Mouse (Mus musculus): Measurements from ENCODE around the gene Asap3. TPM values are rescaled to one million over a fixed set of nuclear protein-coding genes. Genes with fewer than 3 reads are reported as not detected.
A peak's percentile ranks its signal among the peaks of the same experiment; 100 is the strongest.

Asap3 gene
- total RNA-seq, 2 experiments from 2014 or later, result 3.5 to 4.4 TPM

DNA sequence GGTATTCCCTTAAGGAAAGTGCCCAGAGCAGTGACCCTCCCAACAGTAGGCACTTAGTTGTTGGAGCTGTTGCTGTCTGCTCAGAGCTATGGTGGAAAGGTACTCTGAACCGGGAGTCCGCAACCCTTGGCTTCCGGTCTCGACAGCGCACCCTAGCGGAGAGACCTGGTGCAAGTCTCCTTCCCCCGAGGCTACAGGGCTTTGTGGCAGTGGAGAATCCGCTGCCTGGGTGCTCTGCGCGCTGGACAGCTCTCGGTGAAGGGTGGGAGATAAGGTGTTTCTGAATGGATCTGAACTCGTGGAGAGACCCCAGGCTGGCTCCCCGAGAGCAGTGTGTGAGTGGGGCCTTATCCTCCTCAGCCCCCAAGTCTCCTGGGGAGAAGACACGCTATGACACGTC is 26.2 kb upstream of the Asap3 start:
- peak; percentile 58 to 89 for DNase-seq (ENCODE audit: extremely low spot score in 1 of 2, low spot score in 2 of 2)
- intact Hi-C loops (cut with DNase I), result no loop called here

- DNase-seq (ENCODE audit: extremely low spot score in 1 of 2, low spot score in 2 of 2), result peak; percentile 68 to 91
- intact Hi-C loops (cut with DNase I), result no loop called here
Observed at GRCm38 (mm10) chr4:136180408-136181330, 25.5 kb upstream of the Asap3 start.

DNA sequence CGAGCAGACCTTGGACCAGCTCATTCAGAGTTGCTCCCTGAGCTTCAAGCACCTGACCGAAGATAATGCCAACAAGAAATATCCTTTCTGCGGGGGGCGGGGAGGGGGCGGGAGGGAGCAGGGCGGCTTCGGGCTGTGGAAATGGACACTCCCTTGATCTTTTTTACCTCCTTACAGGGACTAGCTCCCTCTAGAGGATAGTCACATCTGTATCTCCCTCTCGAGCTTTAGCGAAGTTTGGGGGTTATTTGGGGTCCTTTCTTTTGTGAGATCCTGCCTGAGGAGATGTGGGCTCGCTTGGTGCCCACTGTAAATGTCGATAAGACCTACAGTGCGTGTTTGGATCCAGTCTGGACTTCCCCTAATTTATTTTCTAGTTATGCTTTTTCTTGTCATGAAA is 24.8 kb upstream of the Asap3 start:
- intact Hi-C loops (cut with DNase I), result no loop called here
- no peak for DNase-seq (ENCODE audit: extremely low spot score in 1 of 2, low spot score in 2 of 2)

DNA sequence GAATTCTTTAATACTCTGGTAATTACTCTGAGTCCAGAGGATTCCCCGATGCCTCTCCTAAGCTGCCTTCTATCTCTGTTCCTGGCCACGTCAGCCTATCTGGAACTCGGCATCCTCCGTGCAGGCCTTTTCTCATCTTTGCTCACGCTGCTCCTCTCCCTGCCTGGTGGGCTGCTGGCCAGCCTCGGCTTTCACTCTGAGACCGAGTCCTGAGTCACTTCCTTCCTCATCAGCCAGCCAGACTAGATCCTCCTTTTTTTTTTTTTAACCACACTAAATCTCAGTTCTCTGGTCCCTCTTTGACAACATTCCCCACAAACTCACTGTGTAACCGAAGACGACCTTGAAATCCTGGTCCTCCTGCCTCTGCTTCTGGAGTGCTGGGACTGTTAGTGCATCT is 20.8 kb upstream of the Asap3 start:
- DNase-seq (ENCODE audit: extremely low spot score in 1 of 2, low spot score in 2 of 2), result peak in 1 of 2 experiments; percentile 70
- intact Hi-C loops (cut with DNase I), result no loop called here

- intact Hi-C loops (cut with DNase I), result no loop called here
Observed at GRCm38 (mm10) chr4:136186315-136186714, 19.9 kb upstream of the Asap3 start.

GRCm38 (mm10) chr4:136186739-136187472 is 19.3 kb upstream of the Asap3 start:
- intact Hi-C loops (cut with DNase I), result no loop called here
- no peak for DNase-seq (ENCODE audit: extremely low spot score in 1 of 2, low spot score in 2 of 2)

More at GRCm38 (mm10) chr4:136186315-136186714, 19.9 kb upstream of the Asap3 start:
- no peak for DNase-seq (ENCODE audit: extremely low spot score in 1 of 2, low spot score in 2 of 2)

DNA sequence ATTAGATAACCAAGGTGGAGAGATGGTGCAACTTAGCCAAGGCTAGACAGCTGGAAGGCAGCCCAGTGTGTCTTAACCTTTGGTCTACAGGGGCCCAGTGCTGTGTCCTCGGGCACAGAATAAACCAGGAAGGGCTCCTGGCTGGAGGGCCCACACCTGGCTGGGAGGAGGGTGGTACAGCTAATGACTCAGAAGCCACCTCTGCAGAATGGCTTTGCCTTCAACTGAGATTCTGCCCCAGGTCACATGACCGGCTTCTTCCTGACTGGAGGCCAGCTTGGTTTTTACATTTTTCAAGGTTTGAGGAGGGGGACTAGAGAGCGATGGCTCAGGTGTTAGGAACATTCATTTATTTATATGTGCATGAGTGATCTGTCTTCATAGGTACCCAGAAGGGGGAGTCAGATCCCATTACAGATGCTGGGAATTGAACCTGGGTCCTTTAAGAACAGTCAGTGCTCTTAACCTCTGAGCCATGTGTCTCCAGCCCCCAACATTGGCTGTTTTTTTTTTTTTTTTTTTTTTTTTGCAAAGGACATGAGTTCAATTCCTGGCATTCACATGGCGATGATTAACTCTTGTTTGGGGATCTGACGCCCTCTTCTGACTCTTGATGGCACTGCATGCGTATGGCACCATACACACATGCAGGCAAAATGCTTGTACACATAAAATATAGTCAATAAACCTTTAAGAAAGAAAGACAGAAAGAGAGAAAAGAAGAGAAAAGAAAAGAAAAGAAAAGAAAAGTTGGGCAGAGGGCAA is 17.0 kb upstream of the Asap3 start:
- intact Hi-C loops (cut with DNase I), result no loop called here
- no peak for DNase-seq (ENCODE audit: extremely low spot score in 1 of 2, low spot score in 2 of 2)

DNA sequence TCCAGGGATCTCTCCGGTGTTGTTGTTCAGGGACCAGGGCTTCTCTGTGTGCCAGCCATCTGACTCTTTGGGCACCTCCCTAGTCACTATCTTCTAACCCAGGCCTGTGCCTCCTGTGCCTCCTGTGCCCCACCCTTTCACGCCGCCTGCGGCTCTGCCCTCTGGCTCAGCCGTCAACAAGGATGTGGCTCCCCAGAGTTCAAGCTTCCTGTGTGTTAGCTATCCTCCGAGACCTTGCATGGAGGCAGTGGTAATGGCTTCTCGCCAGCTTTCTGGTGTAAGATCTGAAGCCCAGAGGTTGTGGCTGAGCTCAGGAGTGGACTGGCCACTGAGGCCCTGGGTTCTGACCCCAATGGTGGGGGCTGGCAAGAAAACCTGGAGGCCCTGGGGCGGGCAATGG is 16.3 kb upstream of the Asap3 start:
- intact Hi-C loops (cut with DNase I), result no loop called here
- no peak for DNase-seq (ENCODE audit: extremely low spot score in 1 of 2, low spot score in 2 of 2)

DNA sequence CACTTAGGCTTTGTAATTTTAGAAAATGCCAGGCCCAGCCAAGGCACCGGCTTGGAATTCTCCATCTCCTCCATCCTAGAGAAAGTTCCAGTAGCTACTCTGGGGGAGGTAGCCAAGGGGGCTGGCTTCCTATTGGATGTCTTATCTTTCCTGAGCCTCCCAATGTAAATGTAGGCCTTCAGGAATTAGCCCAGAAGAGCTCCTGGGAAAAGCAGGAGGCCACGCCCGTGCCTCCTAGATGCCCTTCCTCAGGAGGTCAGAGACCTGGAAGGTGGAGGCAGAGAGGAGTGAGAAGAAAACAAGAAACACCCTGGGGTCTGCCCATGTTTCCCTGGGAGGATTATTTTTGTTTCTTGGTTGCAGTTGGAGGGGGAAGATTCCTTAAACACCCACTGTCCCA is 12.6 kb upstream of the Asap3 start:
- no peak for DNase-seq (ENCODE audit: extremely low spot score in 1 of 2, low spot score in 2 of 2)
- intact Hi-C loops (cut with DNase I), result no loop called here

DNA sequence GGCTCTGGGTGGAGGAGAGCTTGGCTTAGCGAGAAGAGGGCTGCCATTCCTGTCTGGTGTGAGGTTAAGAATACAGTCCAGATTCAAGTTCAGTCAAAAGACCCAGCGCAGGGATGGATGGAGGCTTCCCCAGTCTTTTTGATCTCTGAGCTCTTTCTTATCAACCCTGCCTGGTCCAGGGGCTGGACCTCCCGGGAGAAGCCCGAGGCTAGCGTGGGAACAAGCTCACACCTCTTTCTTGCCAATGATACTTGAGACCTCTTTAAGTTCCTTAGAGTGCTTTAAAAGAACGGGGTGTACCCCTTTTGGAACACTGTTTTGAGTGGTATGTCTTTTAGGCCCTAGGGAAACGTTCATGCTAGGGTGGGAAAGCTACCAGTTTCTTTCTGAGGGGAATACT is 11.1 kb upstream of the Asap3 start:
- DNase-seq (ENCODE audit: extremely low spot score in 1 of 2, low spot score in 2 of 2), result no peak
- intact Hi-C loops (cut with DNase I), result no loop called here

- no peak for DNase-seq (ENCODE audit: extremely low spot score in 1 of 2, low spot score in 2 of 2)
- intact Hi-C loops (cut with DNase I), result no loop called here
Observed at GRCm38 (mm10) chr4:136195629-136196028, 10.5 kb upstream of the Asap3 start.

DNA sequence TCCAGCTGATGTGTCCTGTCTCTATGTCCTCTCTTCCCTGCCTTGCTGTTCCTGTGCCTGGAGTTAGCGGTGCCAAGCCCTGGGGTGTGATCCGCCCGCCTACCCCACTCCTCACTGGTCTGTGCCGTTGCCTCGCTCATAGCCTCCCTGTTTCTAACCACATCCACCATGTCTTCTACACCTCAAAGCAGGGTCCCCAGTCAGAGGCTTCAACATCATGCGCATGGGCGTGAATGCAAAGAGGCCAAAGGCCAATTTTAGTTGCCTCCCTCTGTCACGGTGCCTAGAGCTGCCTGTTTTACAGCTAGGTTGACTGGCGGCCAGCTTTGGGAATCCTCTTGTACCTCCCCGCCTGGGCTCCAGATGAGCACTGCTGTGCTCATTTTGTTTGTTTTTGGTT is 10.0 kb upstream of the Asap3 start:
- no peak for DNase-seq (ENCODE audit: extremely low spot score in 1 of 2, low spot score in 2 of 2)
- intact Hi-C loops (cut with DNase I), result no loop called here

DNA sequence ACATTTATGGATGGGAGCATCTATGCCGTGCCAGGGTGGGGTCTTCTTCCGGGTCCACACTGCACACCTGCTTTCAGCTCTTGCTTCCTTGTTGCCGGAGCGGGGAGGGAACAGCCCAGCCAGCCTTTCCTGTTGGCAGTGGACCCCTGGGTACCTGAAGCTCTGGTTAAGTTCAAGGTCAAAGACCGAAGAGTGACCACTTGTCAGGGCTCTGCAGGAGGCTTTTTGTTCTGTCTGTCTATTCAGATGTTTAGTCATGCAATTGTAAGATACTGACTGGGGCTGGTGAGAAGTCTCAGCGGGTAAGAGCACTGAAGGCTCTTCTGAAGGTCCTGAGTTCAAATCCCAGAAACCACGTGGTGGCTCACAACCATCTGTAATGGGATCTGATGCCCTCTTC is 7.3 kb upstream of the Asap3 start:
- intact Hi-C loops (cut with DNase I), result no loop called here
- DNase-seq (ENCODE audit: extremely low spot score in 1 of 2, low spot score in 2 of 2), result no peak

DNA sequence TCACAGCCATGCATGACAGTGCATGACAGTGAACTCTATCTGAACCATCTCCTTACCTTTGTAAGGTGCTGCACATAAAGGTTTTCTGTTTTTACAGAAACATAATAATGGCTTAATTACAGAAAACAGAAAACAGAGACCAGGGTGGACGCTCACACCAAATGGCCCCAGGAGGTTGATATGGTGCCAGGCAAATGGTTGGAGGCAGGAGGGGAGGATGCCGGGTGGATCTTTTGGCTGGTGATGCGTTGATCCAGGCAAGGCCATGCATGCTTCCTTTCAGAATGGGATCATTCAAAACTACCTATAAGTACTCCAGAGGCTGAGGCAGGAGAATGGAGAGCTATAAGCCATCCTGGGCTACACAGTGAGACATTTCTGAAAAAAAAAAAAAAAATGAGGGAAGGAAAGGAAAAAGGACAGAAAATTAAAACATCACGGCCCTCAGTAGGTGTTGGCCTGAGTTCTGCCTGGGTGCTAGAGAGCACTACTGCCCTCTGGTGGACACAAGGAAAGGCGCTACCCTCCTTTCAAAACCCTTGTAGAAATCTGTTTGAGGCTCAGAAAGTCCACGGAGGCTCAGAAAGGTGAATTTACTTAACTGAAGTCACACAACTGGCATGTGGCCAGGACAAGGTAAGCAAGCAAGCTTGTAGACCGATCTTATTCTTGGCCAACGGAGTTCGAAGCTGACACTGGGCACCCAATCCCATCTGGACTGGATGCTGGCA is 6.4 kb upstream of the Asap3 start:
- intact Hi-C loops (cut with DNase I), result loop anchor here (2.0 kb wide), 1 partner anchor 37 kb away; no protein-coding TSS in a partner anchor
- peak in 1 of 2 experiments; percentile 47 for DNase-seq (ENCODE audit: extremely low spot score in 1 of 2, low spot score in 2 of 2)

DNA sequence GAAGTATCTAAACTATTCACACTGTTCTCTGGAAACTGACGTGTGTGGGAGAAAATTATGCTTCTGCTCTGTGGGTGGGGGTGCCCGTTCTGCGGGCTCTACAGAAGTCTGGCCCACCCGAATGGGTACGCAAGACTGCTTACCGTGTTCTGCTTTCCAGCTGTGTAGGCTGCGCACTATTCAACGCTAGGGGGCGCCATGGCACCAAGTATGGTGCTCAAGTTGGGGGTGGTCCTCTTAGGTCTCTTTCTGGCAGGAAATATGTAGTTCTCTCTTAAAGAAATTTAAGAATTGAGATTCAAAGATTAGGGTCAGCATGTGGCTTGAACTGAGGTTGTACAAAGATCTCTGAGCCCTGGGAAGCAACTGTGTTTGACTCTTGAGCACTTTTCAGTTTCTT is 3.7 kb upstream of the Asap3 start:
- DNase-seq (ENCODE audit: extremely low spot score in 1 of 2, low spot score in 2 of 2), result peak; percentile 45 to 81
- intact Hi-C loops (cut with DNase I), result no loop called here

- DNase-seq (ENCODE audit: extremely low spot score in 1 of 2, low spot score in 2 of 2), result no peak
- intact Hi-C loops (cut with DNase I), result no loop called here
Observed at GRCm38 (mm10) chr4:136204775-136205174, 1.4 kb upstream of the Asap3 start.

DNA sequence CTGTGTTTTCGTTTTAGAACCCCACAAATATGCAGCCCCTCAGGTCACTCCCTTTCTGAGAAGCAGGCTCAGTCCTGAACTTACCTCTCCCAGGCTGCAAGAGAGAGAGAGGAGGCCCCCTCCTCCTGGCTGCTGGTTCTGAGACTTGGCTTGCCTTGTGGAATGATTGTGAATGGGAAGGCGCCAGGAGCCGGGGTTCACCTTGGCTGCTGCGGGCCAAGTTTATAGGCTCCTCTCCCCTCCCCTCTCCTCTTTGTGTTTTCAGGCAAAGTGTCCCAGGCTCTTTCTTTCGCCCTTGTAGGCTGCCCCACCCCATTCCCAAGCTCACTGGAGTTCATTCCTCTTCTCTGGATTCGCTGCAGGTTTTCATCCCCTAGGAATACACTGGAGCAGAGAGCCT is 778 bp downstream of the Asap3 start:
- intact Hi-C loops (cut with DNase I), result no loop called here
- DNase-seq (ENCODE audit: extremely low spot score in 1 of 2, low spot score in 2 of 2), result no peak

DNA sequence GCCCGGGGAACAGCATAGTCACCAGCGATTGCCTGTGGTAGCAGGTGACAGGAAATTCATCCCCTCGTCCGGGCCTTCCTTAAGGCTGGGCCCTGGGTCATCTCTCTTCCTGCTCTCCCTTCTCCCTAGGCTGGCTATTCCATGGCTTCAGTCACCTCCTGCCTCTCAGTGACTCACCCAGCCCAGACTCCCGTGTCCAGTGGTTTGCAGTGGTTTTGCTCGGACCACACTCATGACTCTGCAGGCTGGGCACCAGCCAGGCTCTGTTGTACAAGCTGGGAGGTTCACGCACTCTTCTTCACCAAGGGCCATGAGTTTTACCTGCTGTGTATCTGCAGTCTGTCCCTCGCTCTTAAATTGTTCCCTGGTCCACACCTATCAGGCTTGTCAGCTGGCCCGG is 4.8 kb downstream of the Asap3 start:
- DNase-seq (ENCODE audit: extremely low spot score in 1 of 2, low spot score in 2 of 2), result no peak
- intact Hi-C loops (cut with DNase I), result no loop called here

GRCm38 (mm10) chr4:136213629-136214028 is 7.5 kb downstream of the Asap3 start:
- intact Hi-C loops (cut with DNase I), result no loop called here
- no peak for DNase-seq (ENCODE audit: extremely low spot score in 1 of 2, low spot score in 2 of 2)

All from left cerebral cortex, postnatal 10 days (tissue).